Mouse (Mus musculus) forebrain, embryonic 16.5 days (tissue): Measurements from ENCODE around the gene Slc5a6. TPM values are rescaled to one million over a fixed set of nuclear protein-coding genes. Genes with fewer than 3 reads are reported as not detected.

Source experiments
- ATAC-seq: fragments of 200-750 bp; cut with Nextera tagmentation; 2 replicates; pipeline ENCODE4 v1.8.0; 2017; ENCODE audit warnings: mild to moderate bottlenecking, moderate library complexity
- H3K27ac ChIP-seq: fragments of 300-500 bp; sonication (generic); 2 replicates; pipeline ENCODE4 v1.5.1; 2014; ENCODE audit warnings: low read length, control low read depth
- H3K27me3 ChIP-seq: fragments of 300-500 bp; sonication (generic); replicated peaks from 2 replicates; pipeline ENCODE4 v1.6.1; 2014; ENCODE audit warnings: low read length; ENCODE audit not compliant: control insufficient read depth, insufficient read depth
- H3K36me3 ChIP-seq: fragments of 300-500 bp; sonication (generic); 2 replicates; pipeline ENCODE4 v1.6.1; 2014; ENCODE audit not compliant: control insufficient read depth, insufficient read depth
- H3K4me1 ChIP-seq: fragments of 300-500 bp; sonication (generic); replicated peaks from 2 replicates; pipeline ENCODE4 v1.6.1; 2014; ENCODE audit warnings: low read length; ENCODE audit not compliant: control insufficient read depth, insufficient read depth
- H3K4me2 ChIP-seq: fragments of 300-500 bp; sonication (generic); 2 replicates; pipeline ENCODE4 v1.6.1; 2014; ENCODE audit warnings: mild to moderate bottlenecking, low read length, control low read depth
- H3K4me3 ChIP-seq: fragments of 300-500 bp; sonication (generic); replicated peaks from 2 replicates; pipeline ENCODE4 v1.5.1; 2014; ENCODE audit warnings: mild to moderate bottlenecking, low read length, control low read depth
- H3K9ac ChIP-seq: fragments of 300-500 bp; sonication (generic); replicated peaks from 2 replicates; pipeline ENCODE4 v1.6.1; 2014; ENCODE audit warnings: low read depth, low read length, control low read depth
- H3K9me3 ChIP-seq: fragments of 300-500 bp; sonication (generic); 2 replicates; pipeline ENCODE4 v1.6.1; 2016; ENCODE audit warnings: low read length; ENCODE audit not compliant: control insufficient read depth
- WGBS: fragments of 180-500 bp; shearing (Covaris S2); extraction: QIAGEN DNeasy Blood & Tissue Kit; methylation state at CpG from one replicate; pipeline ENCODE4 v1.1.7; 2014; 5-methylcytosine and 5-hydroxymethylcytosine counted together
- polyA plus RNA-seq: library from polyadenylated mRNA; unstranded; fragments of >200 nt; fragmentation: Nextera tagmentation; extraction: Ambion mirVana; gene quantifications from 2 replicates; pipeline ENCODE4 v1.2.1, GENCODE M21; 2015

Gene Slc5a6
- polyA plus RNA-seq = 15.7 and 18.2 TPM in 2 replicates

DNA sequence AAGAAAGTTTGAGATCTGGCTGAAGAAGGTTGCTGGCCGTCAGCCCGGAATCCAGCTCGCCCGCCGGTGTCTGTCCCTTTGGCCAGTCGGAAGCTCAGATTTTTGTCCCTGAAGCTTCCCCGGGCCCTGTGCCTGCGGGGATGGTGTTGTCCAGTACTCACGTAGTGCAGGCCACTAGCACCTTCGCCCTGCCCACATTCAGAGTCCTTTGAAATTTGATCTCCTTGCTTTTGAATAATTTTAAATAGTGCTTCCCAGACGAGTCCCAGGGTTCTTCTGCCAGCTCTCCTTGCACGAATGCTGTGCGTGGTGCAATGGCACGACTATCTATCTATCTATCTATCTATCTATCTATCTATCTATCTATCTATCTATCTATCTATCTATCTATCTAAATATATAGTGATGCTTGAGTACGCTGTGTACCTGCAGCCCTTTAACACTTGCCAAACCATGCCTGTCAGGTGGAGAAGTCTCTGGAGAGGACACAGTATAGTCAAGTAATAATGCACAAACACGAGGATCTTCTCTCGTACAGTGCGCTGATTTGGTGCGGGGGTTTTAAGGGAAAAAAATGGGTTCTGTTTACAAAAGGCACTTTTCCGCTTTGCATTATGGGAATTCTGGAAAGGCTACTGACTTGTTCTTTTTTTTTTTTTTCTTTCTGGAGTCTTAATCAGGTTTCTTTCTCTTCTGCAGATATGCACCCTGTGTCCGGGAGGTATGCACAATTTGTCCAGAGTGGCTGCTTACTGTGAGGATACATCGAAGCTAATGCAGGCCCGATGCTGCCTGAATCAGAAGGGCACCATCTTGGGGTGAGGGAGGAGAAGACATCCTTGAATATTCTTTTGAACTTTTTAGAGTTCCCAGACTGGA, at the start of gene Slc5a6:
Gene Slc5a6 (minus strand): TSS at position 162 of the 879 bp plus-strand sequence.
- Histone ChIP-seq H3K36me3 (no peaks in the 10 kb centered on the region), H3K9me3 (no peaks in the 10 kb centered on the region), H3K9ac (peak within 1 kb of the TSS; percentile 91), H3K4me1 (peaks cover 16% of the 10 kb centered on the region), H3K4me3 (peak within 1 kb of the TSS; percentile 90), H3K27ac (peak within 1 kb of the TSS; percentile 93), H3K27me3 (no peaks in the 10 kb centered on the region), H3K4me2 (peak within 1 kb of the TSS; percentile 84)
- under 1% methylated on average over 23 of the region's 23 CpGs for WGBS
- peak; percentile 35 for ATAC-seq

DNA sequence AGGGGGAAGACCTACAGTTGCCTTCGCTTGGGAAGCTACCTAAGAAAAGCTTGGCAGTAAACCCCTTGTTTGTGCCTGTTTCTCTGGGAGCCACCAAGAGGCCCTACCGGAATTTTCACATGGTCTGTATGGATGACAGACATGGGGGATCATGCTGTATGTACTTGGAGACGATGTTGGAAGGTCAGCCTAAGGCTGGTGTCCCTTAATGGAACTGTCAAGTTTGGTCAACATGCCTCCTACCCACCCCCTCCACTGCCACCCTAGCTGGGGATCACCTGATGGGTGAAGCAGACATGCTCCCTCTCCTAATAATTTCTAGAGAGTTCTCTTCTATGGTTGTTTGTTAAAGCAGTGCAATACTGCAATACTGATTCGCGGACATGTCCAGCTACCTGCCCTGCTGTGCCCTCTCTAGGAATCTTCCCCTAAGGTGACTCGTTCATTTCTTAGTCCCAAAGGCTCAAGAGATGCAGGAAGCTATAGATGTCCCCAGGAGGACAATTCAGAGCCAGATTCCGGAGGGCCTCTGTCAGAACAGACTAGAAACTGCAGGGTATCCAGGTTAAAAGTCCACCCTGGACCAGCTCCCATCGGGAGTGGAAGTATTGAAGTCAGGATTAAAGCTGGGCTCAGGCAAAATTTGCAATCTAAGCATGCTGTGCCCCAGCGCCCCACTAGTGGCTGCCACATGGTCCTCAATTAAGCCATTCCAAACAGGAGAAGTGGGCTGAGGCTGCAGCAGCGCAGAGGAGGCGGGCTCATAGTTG, 47.2 kb upstream of the Slc5a6 start:
- no peak overlapping the region for H3K27ac ChIP-seq
- H3K9me3 ChIP-seq = no peaks in the 10 kb centered on the region
- H3K4me3 ChIP-seq = peak overlapping the region; percentile 45; the same call in 1 of the 2 replicates
- WGBS = 17% methylated on average over 11 of the region's 11 CpGs
- peaks cover 67% of the 10 kb centered on the region for H3K27me3 ChIP-seq
- H3K36me3 ChIP-seq = no peaks in the 10 kb centered on the region
- no peak for ATAC-seq
- H3K4me2 ChIP-seq = no peak overlapping the region; the same call in 1 of the 2 replicates
- no peak overlapping the region for H3K9ac ChIP-seq
- peaks cover 32% of the 10 kb centered on the region for H3K4me1 ChIP-seq

GRCm38 (mm10) chr5:31094799-31095691, 46.3 kb upstream of the Slc5a6 start:
- peak overlapping the region; percentile 41 for H3K4me2 ChIP-seq
- no peak overlapping the region for H3K9ac ChIP-seq

DNA sequence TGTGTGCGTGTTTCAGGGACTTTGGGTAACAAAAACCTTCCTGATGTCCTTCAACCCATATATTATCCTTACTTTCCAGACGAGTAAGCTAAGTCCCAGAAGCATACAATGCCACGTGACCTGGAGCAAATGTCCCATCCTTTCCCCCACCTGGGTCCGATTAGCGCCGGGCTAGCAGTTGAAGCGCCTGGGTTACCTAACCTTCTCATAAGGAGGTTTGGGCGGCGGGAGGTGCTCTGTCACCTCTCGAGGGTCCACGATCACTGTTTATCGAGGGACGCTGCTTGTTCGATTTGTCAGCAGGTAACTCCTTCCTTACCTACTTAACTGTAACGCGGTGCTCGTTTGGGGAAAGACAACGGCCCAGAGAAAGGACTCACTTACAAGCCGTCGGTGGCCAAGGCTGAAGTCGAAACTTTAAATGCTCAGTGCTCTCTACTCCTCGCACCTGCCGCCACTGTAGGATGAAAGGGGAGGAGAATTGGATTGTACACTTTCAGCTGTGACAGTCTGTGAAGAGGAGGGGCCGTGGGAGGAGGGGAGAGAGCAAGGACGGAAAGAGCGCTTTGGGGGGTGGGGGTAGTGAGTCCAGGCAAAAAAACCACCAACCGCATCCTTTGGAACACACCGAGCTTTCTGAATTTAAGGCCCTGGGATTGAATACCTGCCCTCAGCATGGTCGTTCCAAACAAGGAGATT, 45.5 kb upstream of the Slc5a6 start:
- no peak overlapping the region for H3K27ac ChIP-seq
- no peaks in the 10 kb centered on the region for H3K9me3 ChIP-seq
- ATAC-seq = no peak
- no peak overlapping the region for H3K9ac ChIP-seq
- peaks cover 75% of the 10 kb centered on the region for H3K27me3 ChIP-seq
- peak overlapping the region; percentile 45 for H3K4me3 ChIP-seq
- 2% methylated on average over 29 of the region's 29 CpGs for WGBS
- H3K4me2 ChIP-seq = peak overlapping the region; percentile 64
- H3K4me1 ChIP-seq = peaks cover 32% of the 10 kb centered on the region
- no peaks in the 10 kb centered on the region for H3K36me3 ChIP-seq

More at GRCm38 (mm10) chr5:31094799-31095691, 46.3 kb upstream of the Slc5a6 start:
- WGBS = under 1% methylated on average over 58 of the region's 59 CpGs
- Histone ChIP-seq H3K27ac (no peak overlapping the region), H3K4me3 (peak overlapping the region; percentile 45), H3K9me3 (no peaks in the 10 kb centered on the region), H3K36me3 (no peaks in the 10 kb centered on the region), H3K27me3 (peaks cover 73% of the 10 kb centered on the region), H3K4me1 (peaks cover 32% of the 10 kb centered on the region)
- 0 out of 2 replicates have a peak, but pooled peaks have one; percentile 22 for ATAC-seq

DNA sequence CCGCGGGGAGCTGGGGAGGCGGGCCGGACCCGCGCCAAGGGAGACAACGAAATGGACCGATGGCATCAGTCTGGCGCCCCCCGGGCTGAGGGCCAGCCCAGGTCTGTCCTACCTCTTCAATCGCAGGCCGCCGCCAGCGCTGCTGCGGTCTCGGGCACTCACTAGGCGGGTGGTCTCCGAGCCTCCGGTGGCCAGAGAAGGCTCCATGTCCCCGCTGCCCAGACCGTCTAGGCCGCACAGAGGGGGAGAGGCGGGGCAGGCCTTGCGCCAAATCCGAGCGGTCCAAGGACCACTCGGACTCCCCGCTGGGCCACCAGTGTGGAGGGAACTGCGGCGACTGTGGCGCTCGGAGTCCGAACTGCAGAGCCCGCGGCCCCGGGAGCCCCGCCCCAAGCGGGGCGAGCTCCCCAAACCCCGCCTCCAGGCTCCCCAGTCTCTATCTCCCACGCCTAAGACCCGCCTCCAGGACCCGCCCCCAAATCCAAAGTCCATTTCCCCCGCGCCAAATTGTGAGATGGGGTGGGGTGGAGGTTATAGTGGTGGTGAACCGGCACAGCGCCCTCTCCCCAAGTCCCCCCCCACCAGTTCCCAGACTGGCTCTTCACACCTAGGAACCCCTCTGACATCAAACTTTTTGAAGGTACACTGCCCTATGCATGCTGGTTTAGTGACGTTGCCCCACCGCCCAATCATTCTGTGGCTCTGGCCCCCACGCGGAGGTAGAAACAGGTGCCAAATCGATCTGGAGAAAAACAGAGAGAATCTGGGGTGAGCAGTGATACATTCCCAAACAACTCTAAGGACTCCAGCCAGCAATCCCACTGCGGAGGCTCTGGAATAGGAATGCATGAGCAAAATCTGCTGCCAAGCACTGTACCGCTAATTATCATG, 44.7 kb upstream of the Slc5a6 start:
- peak; percentile 47 for ATAC-seq
- Histone ChIP-seq H3K4me1 (peaks cover 32% of the 10 kb centered on the region), H3K9ac (peak overlapping the region; percentile 38), H3K27ac (no peak overlapping the region), H3K4me3 (peak overlapping the region; percentile 45), H3K36me3 (no peaks in the 10 kb centered on the region), H3K27me3 (peaks cover 75% of the 10 kb centered on the region), H3K9me3 (no peaks in the 10 kb centered on the region), H3K4me2 (peak overlapping the region; percentile 64)
- WGBS = under 1% methylated on average over 51 of the region's 54 CpGs

DNA sequence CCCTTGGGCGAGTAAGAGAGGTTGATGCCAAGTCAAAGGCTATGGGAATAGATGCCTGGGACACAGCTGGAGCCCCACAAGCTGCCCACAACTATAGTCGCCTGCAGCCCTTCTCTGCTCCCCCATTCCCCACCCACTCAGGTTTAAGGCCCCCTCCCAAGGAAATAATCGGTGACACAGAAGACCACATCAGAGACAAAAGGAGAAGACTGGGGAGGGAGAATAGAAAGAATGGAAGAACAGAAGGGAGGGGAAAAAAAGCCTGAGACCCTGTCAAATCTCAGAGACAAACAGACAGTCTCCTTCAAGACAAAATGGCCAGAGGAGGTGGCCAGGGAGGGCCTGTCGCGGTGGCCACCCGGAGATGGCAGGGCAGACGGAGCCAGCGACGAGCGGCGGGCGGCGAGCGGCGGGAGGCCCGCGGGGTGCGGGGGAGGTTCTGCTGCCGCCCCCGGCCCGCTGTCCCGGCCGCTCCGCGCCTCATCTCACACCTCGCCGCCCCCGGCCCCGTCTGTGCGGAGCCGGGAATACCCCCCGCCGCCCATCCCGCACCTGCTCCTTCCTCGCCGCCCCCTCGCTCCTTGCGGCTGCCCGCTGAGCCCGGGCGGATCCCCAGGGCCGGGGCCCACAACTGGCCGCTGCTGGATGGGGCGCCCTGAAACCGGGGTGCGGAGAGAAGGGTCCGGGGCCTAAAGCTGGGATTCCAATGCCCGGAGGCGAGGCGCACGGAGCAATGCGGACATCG, 43.7 kb upstream of the Slc5a6 start:
- Histone ChIP-seq H3K4me3 (peak overlapping the region; percentile 45), H3K27me3 (peaks cover 68% of the 10 kb centered on the region), H3K27ac (no peak overlapping the region), H3K9ac (peak overlapping the region; percentile 38; the same call in 1 of the 2 replicates), H3K4me1 (peaks cover 32% of the 10 kb centered on the region), H3K36me3 (no peaks in the 10 kb centered on the region), H3K4me2 (peak overlapping the region; percentile 64), H3K9me3 (no peaks in the 10 kb centered on the region)
- WGBS = under 1% methylated on average over 49 of the region's 53 CpGs
- no peak for ATAC-seq

DNA sequence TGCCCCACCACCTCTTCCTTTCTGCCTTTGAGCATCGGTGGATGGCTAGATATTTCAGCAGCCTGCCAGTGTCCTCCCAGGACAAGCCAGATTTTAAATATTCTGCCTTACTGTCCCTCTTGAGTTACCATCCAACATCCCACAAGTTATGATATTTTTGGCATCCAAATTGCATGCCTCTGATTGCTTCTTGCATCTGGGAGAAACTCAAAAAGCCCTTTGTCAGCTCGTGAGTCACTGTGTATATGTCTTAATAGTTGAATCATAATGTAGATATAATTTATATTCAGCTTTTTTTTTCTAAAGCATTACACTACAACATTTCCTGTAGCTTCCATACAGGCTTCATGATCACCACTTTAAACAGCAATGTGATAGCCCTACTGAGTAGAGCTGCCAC, 38.4 kb upstream of the Slc5a6 start:
- H3K9me3 ChIP-seq = no peaks in the 10 kb centered on the region
- ATAC-seq = no peak
- WGBS = 78% methylated on average over 2 of the region's 2 CpGs
- no peak overlapping the region for H3K4me2 ChIP-seq
- no peak overlapping the region for H3K9ac ChIP-seq
- no peaks in the 10 kb centered on the region for H3K36me3 ChIP-seq
- H3K27me3 ChIP-seq = peaks cover 23% of the 10 kb centered on the region
- no peak overlapping the region for H3K27ac ChIP-seq
- no peak overlapping the region for H3K4me3 ChIP-seq
- H3K4me1 ChIP-seq = no peaks in the 10 kb centered on the region
